Mouse (Mus musculus) heart, adult 8-10 months (tissue): ENCODE measurements around the gene Bend4. TPM values are rescaled to one million over a fixed set of nuclear protein-coding genes. Genes with fewer than 3 reads are reported as not detected.

Experiments
- DNase-seq: peaks from one replicate; pipeline ENCODE4 v3.0.0; 2022; ENCODE audit warnings: low spot score
- total RNA-seq, 4 experiments: library from RNA; stranded (reverse); gene quantifications; 2 replicates each; pipeline ENCODE4 v1.2.4; 2022

Bend4 gene
- total RNA-seq, 4 experiments from 2014 or later: 2.6 to 3.4 (median 2.8) TPM

GRCm38 (mm10) chr5:67419407-67419806 lies 8.7 kb downstream of the Bend4 start:
- no peak for DNase-seq

GRCm38 (mm10) chr5:67411475-67411874 lies 16.6 kb downstream of the Bend4 start:
- DNase-seq: no peak

DNA sequence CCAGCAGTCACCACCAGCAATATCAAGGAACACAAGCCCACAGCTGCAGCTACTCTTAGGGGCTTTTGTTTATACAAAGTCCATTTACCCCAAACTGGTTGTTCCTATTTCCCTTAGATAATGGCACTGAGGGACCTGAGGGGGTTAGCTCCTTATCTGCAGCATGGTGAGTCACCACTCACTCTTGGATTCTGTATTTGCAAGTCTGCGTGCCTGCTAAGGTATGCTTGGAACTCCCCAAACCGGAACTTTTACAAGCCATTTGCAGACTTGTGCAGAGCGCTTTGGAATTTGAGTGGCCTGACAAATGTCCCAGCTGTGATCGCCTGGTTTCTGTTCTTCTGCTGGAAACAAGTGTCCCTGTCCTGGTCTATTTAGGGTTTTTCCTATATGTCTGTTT lies 17.7 kb downstream of the Bend4 start:
- DNase-seq: no peak

GRCm38 (mm10) chr5:67408391-67408790 lies 19.7 kb downstream of the Bend4 start:
- no peak for DNase-seq

GRCm38 (mm10) chr5:67404919-67405318 lies 23.2 kb downstream of the Bend4 start:
- no peak for DNase-seq

- no peak for DNase-seq
Measured at GRCm38 (mm10) chr5:67404380-67404779, 23.7 kb downstream of the Bend4 start.

DNA sequence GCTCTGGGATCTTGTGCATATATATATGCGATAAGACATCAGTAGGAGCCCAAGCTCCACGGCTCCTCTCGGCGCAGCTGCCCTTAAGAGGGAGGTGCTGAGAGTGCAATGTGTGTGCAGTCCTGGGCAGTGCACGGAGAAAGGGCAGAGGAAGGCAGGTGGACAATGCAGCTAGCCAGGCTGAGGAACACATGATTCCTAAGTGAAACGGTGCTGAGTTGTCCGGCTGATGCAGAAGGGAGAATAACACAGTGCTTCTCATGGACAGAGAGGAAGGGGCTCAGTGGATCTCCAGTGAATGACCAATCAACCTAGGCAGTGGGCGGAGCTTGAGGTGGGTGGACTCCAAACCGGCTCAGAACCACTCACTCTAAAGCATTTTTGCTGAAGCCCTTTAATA lies 26.5 kb downstream of the Bend4 start:
- no peak for DNase-seq

- DNase-seq: no peak
Measured at GRCm38 (mm10) chr5:67400608-67401480, 27.3 kb downstream of the Bend4 start.

DNA sequence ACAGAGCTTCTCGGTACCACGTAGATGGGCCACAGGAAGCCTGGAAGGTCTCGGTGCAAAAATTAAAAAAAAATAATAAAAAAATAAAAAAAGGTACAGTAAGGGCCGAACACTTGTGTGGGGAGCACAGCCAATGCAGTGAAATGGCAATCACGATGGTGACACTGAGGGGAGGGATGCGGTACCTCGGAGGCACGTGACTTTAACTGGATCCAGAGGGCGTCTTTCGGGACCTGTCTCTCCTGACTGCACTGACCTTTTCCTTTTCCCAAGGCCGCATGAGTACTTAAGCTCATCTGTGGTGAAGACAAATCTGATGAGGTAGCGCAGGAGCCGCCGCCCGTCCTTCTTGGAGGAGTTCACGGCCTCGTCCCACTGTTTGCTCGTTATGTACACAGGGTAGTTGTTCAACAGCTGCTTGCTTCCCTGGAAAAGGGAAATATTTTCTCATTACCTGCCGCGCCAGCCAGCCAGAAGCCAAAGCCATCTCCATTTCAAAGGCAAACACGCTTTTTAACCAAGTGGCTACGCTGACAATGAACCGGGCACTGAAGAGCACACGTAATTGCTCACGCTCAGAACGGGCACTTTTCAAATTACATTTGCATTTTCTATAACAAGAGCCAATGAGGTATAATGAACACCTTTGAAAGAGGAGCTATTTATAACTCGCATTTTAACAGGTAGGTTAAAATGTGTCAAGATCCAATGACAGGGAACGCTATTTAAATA lies 28.1 kb downstream of the Bend4 start:
- no peak for DNase-seq

DNA sequence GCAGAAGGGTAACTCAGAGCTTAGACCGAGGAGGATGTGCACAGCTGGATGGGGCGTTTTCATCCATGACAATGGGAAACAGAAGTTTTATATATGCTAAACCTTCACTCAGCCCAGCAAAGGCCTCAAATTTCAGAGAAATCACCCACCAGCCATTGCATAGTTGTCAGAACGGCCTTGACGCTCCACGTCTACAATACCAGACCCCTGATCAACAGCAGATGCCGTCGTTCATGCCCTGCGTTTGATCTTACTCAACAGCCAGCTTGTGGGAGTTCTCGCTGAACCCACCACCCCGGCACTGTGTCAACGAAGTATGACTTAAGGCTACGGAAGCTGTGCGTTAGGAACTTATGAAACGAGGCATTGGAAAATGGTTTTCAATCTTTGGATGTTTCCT lies 30.9 kb downstream of the Bend4 start:
- no peak for DNase-seq

- DNase-seq: no peak
Measured at GRCm38 (mm10) chr5:67395211-67395851, 32.8 kb downstream of the Bend4 start.

DNA sequence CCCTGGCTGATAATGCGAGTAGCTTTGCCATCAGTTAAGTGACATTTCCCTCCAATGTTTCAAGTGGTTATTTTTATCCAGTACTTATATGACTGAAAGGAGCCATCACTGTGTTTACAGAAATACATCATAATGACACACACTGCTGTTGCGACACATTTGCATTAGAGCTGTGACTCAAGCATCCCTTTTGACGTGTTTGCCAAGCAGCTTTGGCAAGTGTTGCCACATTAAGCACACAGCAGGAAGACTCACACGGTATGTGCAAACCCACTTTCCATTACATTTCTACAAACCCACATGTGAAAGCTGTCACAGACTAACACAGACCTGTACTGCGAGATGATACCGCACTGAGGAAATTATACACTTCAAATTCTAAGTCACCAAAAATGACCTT lies 34.2 kb downstream of the Bend4 start:
- DNase-seq: no peak

GRCm38 (mm10) chr5:67382556-67382955 lies 45.6 kb downstream of the Bend4 start:
- DNase-seq: no peak

GRCm38 (mm10) chr5:67381690-67382089 lies 46.4 kb downstream of the Bend4 start:
- DNase-seq: no peak

DNA sequence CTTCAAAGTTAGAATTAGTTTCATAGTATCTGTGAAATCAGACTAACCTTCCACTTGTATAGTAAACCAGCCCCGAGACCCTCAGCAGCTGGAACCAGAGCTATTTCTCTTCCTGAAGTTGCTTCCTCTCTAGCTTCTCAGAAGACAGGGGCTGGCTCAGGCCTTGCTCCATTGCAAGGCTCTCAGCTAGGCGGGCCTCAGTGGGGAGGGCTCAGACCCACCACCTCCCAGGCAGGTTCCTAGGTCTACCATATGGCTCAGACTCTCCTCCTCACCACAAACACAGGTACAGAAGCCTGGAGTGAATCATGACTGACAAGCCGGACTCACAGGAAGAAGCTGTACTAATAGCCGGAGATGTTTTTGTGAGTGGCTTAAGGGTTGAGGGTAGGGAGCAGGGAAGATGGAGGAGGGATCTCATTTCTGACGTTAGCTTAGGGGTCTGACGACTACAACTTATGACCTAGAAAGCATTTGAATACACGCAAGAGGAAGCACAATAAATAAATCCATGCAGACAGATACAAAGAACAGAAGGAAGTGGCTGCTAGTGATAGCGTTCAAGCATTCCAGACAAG lies 51.0 kb downstream of the Bend4 start:
- DNase-seq: no peak

GRCm38 (mm10) chr5:67362931-67363330 lies 65.2 kb downstream of the Bend4 start:
- DNase-seq: no peak

GRCm38 (mm10) chr5:67362316-67362715 lies 65.8 kb downstream of the Bend4 start:
- no peak for DNase-seq

GRCm38 (mm10) chr5:67348949-67349348 lies 79.2 kb downstream of the Bend4 start:
- DNase-seq: no peak

DNA sequence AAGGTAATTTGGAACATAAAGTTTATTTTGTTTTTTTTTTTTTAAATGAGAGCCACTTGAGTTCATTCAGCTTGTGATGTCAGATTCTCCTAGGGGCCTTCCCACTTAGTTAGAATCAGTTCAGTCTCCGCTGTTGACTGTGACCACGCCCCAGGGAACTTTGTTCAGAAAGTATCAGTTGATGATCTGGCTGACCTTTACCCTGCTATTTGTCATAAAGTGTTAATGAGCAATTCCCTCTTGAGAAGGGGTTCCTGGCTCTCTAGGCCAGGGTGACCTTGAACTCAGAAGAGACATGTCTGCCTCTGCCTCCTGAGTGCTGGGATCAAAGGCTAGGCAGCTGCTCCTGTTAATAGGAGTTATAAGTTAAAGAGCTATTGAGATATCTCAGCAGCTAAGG lies 81.0 kb downstream of the Bend4 start:
- DNase-seq: no peak
